26 mouse cellular contexts compared by ENCODE assay signal in the genomic region with DNA sequence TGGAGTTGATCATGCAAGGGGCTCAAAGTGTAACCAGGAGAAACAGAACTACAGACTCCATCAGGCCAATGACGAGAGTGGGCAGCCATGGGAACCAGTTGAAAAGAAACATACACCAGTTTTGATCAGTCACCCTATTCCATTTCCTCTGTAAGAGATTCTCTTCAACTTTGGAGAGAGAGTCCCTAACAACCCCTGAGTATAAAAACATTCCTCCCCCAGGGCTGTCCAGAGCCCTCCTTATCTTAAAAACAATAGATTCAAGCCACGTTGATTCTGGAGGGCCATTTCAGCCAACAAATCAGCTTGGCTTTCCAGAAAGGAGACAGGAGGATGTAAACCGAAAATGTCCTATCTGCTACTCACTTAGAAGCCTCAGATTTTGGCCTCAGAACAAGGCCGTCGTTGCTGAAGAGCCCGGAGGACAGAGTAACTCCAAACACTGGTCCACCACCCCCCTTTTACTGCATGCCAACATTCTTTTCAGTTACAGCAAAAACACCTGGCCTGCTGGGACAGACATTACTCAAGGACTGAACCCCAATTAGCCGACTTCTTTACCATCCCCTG. TPM values are rescaled to one million over a fixed set of nuclear protein-coding genes. Genes with fewer than 3 reads are reported as not detected.
DNase-seq lines count a peak whose midpoint lies in the region; ATAC-seq and TF ChIP-seq lines count a peak whose summit lies in the region.
"Had no signal": no experiment of that assay in that cellular context is flagged by ENCODE, and none has a peak within 500 bp of the region (broad histone marks: within the 10 kb centered on the region; RNA-seq: fewer than 3 reads in every experiment).

No protein-coding gene starts in this region.

- H3K4me2 ChIP-seq in heart, embryonic 13.5 days = peak overlapping the region; percentile 26
- H3K4me2 ChIP-seq in lung, embryonic 14.5 days = no peak overlapping the region
- no peak overlapping the region for H3K4me2 ChIP-seq in lung, postnatal 0 days (replicated peaks; ENCODE audit: low read depth, low read length)
- 0 out of 2 replicates have a peak overlapping the region, but pooled peaks have one; percentile 43 for H3K4me2 ChIP-seq in liver, embryonic 13.5 days
- H3K4me2 ChIP-seq in stomach, embryonic 15.5 days = no peak overlapping the region
- H3K4me2 ChIP-seq: embryonic facial prominence, embryonic 13.5 days; forebrain, embryonic 12.5 days; neural tube, embryonic 12.5 days had no signal

- peak overlapping the region; percentile 60 for H3K27ac ChIP-seq in heart, embryonic 13.5 days (replicated peaks)
- H3K27ac ChIP-seq in lung, embryonic 14.5 days (ENCODE audit: low read depth) = peak overlapping the region; percentile 24; the same call in 1 of the 2 replicates
- no peak overlapping the region for H3K27ac ChIP-seq in lung, postnatal 0 days (ENCODE audit: low read length)
- H3K27ac ChIP-seq in liver, embryonic 13.5 days = peak overlapping the region; percentile 93
- H3K27ac ChIP-seq in stomach, embryonic 15.5 days = peak overlapping the region; percentile 16; the same call in 1 of the 2 replicates
- H3K27ac ChIP-seq: embryonic facial prominence, embryonic 13.5 days; forebrain, embryonic 12.5 days; hindbrain, embryonic 10.5 days; layer of hippocampus, adult 2 months; neural tube, embryonic 12.5 days had no signal

- peaks cover 54% of the 10 kb centered on the region for H3K4me1 ChIP-seq in heart, embryonic 13.5 days
- peaks cover 6% of the 10 kb centered on the region for H3K4me1 ChIP-seq in lung, embryonic 14.5 days (ENCODE audit: insufficient read depth)
- peaks cover 4% of the 10 kb centered on the region; the same call in 1 of the 2 replicates for H3K4me1 ChIP-seq in lung, postnatal 0 days (ENCODE audit: insufficient read depth, low read depth, low read length)
- peaks cover 67% of the 10 kb centered on the region for H3K4me1 ChIP-seq in liver, embryonic 13.5 days (replicated peaks)
- peaks cover 15% of the 10 kb centered on the region for H3K4me1 ChIP-seq in stomach, embryonic 15.5 days

- WGBS in heart, embryonic 13.5 days = 34% methylated on average over 7 of the region's 7 CpGs
- 42% methylated on average over 7 of the region's 7 CpGs for WGBS in lung, embryonic 14.5 days
- whole genome bisulfite sequencing in lung, postnatal 0 days = 40% methylated on average over 7 of the region's 7 CpGs
- WGBS in liver, embryonic 13.5 days (ENCODE audit: insufficient replicate concordance) = 50% methylated on average over 7 of the region's 7 CpGs
- WGBS in stomach, embryonic 15.5 days = 40% methylated on average over 7 of the region's 7 CpGs

- TF ChIP-seq EP300 in lung, postnatal 0 days (IDR thresholded peaks at IDR 0.05) = no peak

- no peak overlapping the region for H3K9ac ChIP-seq in heart, embryonic 13.5 days
- no peak overlapping the region for H3K9ac ChIP-seq in lung, embryonic 14.5 days
- no peak overlapping the region for H3K9ac ChIP-seq in lung, postnatal 0 days (replicated peaks; ENCODE audit: low read depth)
- H3K9ac ChIP-seq in liver, embryonic 13.5 days = peak overlapping the region; percentile 4; the same call in 1 of the 2 replicates
- H3K9ac ChIP-seq in stomach, embryonic 15.5 days = no peak overlapping the region
- H3K9ac ChIP-seq: embryonic facial prominence, embryonic 13.5 days; forebrain, embryonic 12.5 days; neural tube, embryonic 12.5 days had no signal

- TF ChIP-seq CTCF in lung, embryonic 14.5 days (IDR thresholded peaks at IDR 0.05; ENCODE audit: low read depth) = no peak
- TF ChIP-seq CTCF in lung, postnatal 0 days (IDR thresholded peaks at IDR 0.05) = no peak

- 0 out of 2 replicates have a peak, but pooled peaks cover 3% of the 10 kb centered on the region for H3K9me3 ChIP-seq in heart, embryonic 13.5 days
- H3K9me3 ChIP-seq in lung, embryonic 14.5 days (ENCODE audit: low read depth, low read length) = no peaks in the 10 kb centered on the region
- no peaks in the 10 kb centered on the region for H3K9me3 ChIP-seq in lung, postnatal 0 days (ENCODE audit: low read length)
- H3K9me3 ChIP-seq in liver, embryonic 13.5 days (replicated peaks) = no peaks in the 10 kb centered on the region
- no peaks in the 10 kb centered on the region for H3K9me3 ChIP-seq in stomach, embryonic 15.5 days

- peaks cover 27% of the 10 kb centered on the region for H3K36me3 ChIP-seq in heart, embryonic 13.5 days
- peaks cover 5% of the 10 kb centered on the region; the same call in 1 of the 2 replicates for H3K36me3 ChIP-seq in lung, embryonic 14.5 days (ENCODE audit: insufficient read depth)
- no peaks in the 10 kb centered on the region for H3K36me3 ChIP-seq in lung, postnatal 0 days (ENCODE audit: insufficient read depth, low read length)
- no peaks in the 10 kb centered on the region for H3K36me3 ChIP-seq in liver, embryonic 13.5 days
- H3K36me3 ChIP-seq in stomach, embryonic 15.5 days = no peaks in the 10 kb centered on the region
- H3K36me3 ChIP-seq: forebrain, embryonic 12.5 days; G1E; hindbrain, embryonic 10.5 days; neural tube, embryonic 12.5 days had no signal

- H3K4me3 ChIP-seq in heart, embryonic 13.5 days = no peak overlapping the region
- no peak overlapping the region for H3K4me3 ChIP-seq in lung, embryonic 14.5 days (ENCODE audit: low read depth, low read length)
- H3K4me3 ChIP-seq in lung, postnatal 0 days (ENCODE audit: low read depth, low read length) = no peak overlapping the region
- H3K4me3 ChIP-seq in liver, embryonic 13.5 days (replicated peaks) = no peak overlapping the region
- H3K4me3 ChIP-seq in stomach, embryonic 15.5 days (replicated peaks) = no peak overlapping the region
- H3K4me3 ChIP-seq: embryonic facial prominence, embryonic 13.5 days; erythroblast, embryonic 14.5 days; forebrain, embryonic 12.5 days; hindbrain, embryonic 10.5 days; layer of hippocampus, adult 2 months; megakaryocyte, embryonic 14.5 days; neural tube, embryonic 12.5 days had no signal

- H3K27me3 ChIP-seq in heart, embryonic 13.5 days (replicated peaks) = no peaks in the 10 kb centered on the region
- H3K27me3 ChIP-seq in lung, embryonic 14.5 days (ENCODE audit: insufficient read depth, low read length) = no peaks in the 10 kb centered on the region
- no peaks in the 10 kb centered on the region for H3K27me3 ChIP-seq in lung, postnatal 0 days (replicated peaks; ENCODE audit: insufficient read depth, low read length)
- no peaks in the 10 kb centered on the region for H3K27me3 ChIP-seq in liver, embryonic 13.5 days
- no peaks in the 10 kb centered on the region for H3K27me3 ChIP-seq in stomach, embryonic 15.5 days (replicated peaks)
- H3K27me3 ChIP-seq: embryonic facial prominence, embryonic 13.5 days; forebrain, embryonic 12.5 days; neural tube, embryonic 12.5 days had no signal

- no peak for DNase-seq in heart, postnatal 4 days
- DNase-seq in lung, embryonic 14.5 days = no peak
- no peak for DNase-seq in lung, postnatal 0 days (ENCODE audit: low spot score)
- no peak for DNase-seq in liver, embryonic 13.5 days
- no peak for DNase-seq in right cerebral cortex, adult 18-20 months
- DNase-seq: B cell, adult 2 months; cerebellum, adult 18-20 months; cerebellum, postnatal 36 days; embryo, embryonic 11 days; gastrocnemius, postnatal 36 days; kidney, postnatal 25 days; lung, adult 18-20 months; midbrain, embryonic 14.5 days had no signal

- ATAC-seq in heart, embryonic 13.5 days (ENCODE audit: extremely low read depth, insufficient number of reproducible peaks, low FRiP score, low TSS enrichment) = no peak
- ATAC-seq in lung, embryonic 14.5 days (ENCODE audit: insufficient read depth) = no peak
- ATAC-seq in lung, postnatal 0 days = no peak
- ATAC-seq in liver, embryonic 13.5 days (ENCODE audit: low read depth) = no peak
- no peak for ATAC-seq in stomach, embryonic 15.5 days (ENCODE audit: insufficient read depth, low FRiP score, low read depth)
- no peak for ATAC-seq in cerebellum, adult (ENCODE audit: insufficient number of reproducible peaks, low FRiP score, low TSS enrichment)
- ATAC-seq: hindbrain, embryonic 16.5 days had no signal

RNA-seq across cellular contexts. Expression of a gene that starts 8.9 kb away (rescaled TPM):
- 1,696 and 1,855 TPM in 2 replicates for polyA plus RNA-seq in heart, embryonic 13.5 days (2015; fragmentation: Nextera tagmentation; extraction: Ambion mirVana)
- 1,000 to 10,000 TPM; 1,178 to 1,267 TPM for total RNA-seq in heart, postnatal 4 days (2021)
- polyA plus RNA-seq in lung, embryonic 14.5 days (2014; fragmentation: Nextera tagmentation; extraction: Ambion mirVana) = 397 and 446 TPM in 2 replicates
- polyA plus RNA-seq in lung, postnatal 0 days (2015; fragmentation: Nextera tagmentation; extraction: Ambion mirVana) = 222 and 240 TPM in 2 replicates
- 58.3 and 60.1 TPM in 2 replicates for polyA plus RNA-seq in liver, embryonic 13.5 days (2015; fragmentation: Nextera tagmentation; extraction: Ambion mirVana)
- 1,258 and 1,308 TPM in 2 replicates for polyA plus RNA-seq in stomach, embryonic 15.5 days (2015; fragmentation: Nextera tagmentation; extraction: Ambion mirVana)
- total RNA-seq: CH12.LX had no signal

RNA-seq across cellular contexts. Expression of a gene that starts 55.7 kb away (rescaled TPM):
- polyA plus RNA-seq in heart, embryonic 13.5 days (2015; fragmentation: Nextera tagmentation; extraction: Ambion mirVana) = 35.5 and 35.9 TPM in 2 replicates
- total RNA-seq in heart, postnatal 4 days (2021) = 10 to 100 TPM; 18.2 to 19.3 TPM
- polyA plus RNA-seq in lung, embryonic 14.5 days (2014; fragmentation: Nextera tagmentation; extraction: Ambion mirVana) = 69.1 and 75.1 TPM in 2 replicates
- 13.7 and 15.1 TPM in 2 replicates for polyA plus RNA-seq in lung, postnatal 0 days (2015; fragmentation: Nextera tagmentation; extraction: Ambion mirVana)
- 7.2 and 9.0 TPM in 2 replicates for polyA plus RNA-seq in liver, embryonic 13.5 days (2015; fragmentation: Nextera tagmentation; extraction: Ambion mirVana)
- polyA plus RNA-seq in stomach, embryonic 15.5 days (2015; fragmentation: Nextera tagmentation; extraction: Ambion mirVana) = 41.5 and 45.9 TPM in 2 replicates

Comparison
In these comparisons a context has a peak if more than half of its experiments do, and no peak if none do; other contexts are left out.
1. H3K4me2 ChIP-seq: peak in heart, embryonic 13.5 days (single experiment) and liver, embryonic 13.5 days (single experiment); none in lung, embryonic 14.5 days (single experiment), lung, postnatal 0 days (single experiment) and stomach, embryonic 15.5 days (single experiment).